Comparison of ENCODE assay signal across 14 mouse cellular contexts in genomic region chr13:54883748-54884708, GRCm38 (mm10).
A peak's percentile ranks its signal among the peaks of the same experiment; 100 is the strongest.
DNase-seq lines count a peak whose midpoint lies in the region; ATAC-seq and TF ChIP-seq lines count a peak whose summit lies in the region.
"Had no signal": no experiment of that assay in that cellular context is flagged by ENCODE, and none has a peak within 500 bp of the region (broad histone marks: within the 10 kb centered on the region; RNA-seq: fewer than 3 reads in every experiment).

No protein-coding gene starts in this region.

- no peak overlapping the region; the same call in 1 of the 2 replicates for H3K27ac ChIP-seq in kidney, embryonic 14.5 days (ENCODE audit: low read depth, low read length)
- H3K27ac ChIP-seq in hindbrain, embryonic 11.5 days (ENCODE audit: low read depth, low read length) = peak overlapping the region; percentile 44; the same call in 1 of the 2 replicates
- peak overlapping the region; percentile 50 for H3K27ac ChIP-seq in midbrain, embryonic 14.5 days (replicated peaks; ENCODE audit: low read depth, low read length)
- H3K27ac ChIP-seq: embryonic facial prominence, embryonic 15.5 days; heart, embryonic 13.5 days; macrophage had no signal

- H3K9ac ChIP-seq in kidney, embryonic 14.5 days (ENCODE audit: low read depth, low read length) = 0 out of 2 replicates have a peak overlapping the region, but pooled peaks have one; percentile 0
- no peak overlapping the region for H3K9ac ChIP-seq in hindbrain, embryonic 11.5 days (ENCODE audit: low read depth, low read length)
- H3K9ac ChIP-seq in midbrain, embryonic 14.5 days (replicated peaks; ENCODE audit: low read length) = no peak overlapping the region
- H3K9ac ChIP-seq: embryonic facial prominence, embryonic 15.5 days; heart, embryonic 13.5 days had no signal

- H3K9me3 ChIP-seq in kidney, embryonic 14.5 days (ENCODE audit: control insufficient read depth, low read length) = no peaks in the 10 kb centered on the region
- H3K9me3 ChIP-seq in hindbrain, embryonic 11.5 days (ENCODE audit: control insufficient read depth, low read length) = no peaks in the 10 kb centered on the region
- no peaks in the 10 kb centered on the region for H3K9me3 ChIP-seq in midbrain, embryonic 14.5 days (ENCODE audit: control insufficient read depth, low read length)
- H3K9me3 ChIP-seq: embryonic facial prominence, embryonic 15.5 days; heart, embryonic 13.5 days had no signal

- WGBS in kidney, embryonic 14.5 days = 55% methylated on average over 17 of the region's 17 CpGs
- WGBS in hindbrain, embryonic 11.5 days = 58% methylated on average over 17 of the region's 17 CpGs
- WGBS in midbrain, embryonic 14.5 days = 42% methylated on average over 17 of the region's 17 CpGs

- no peak for TF ChIP-seq CTCF in brain, embryonic 14.5 days (IDR thresholded peaks at IDR 0.05; ENCODE audit: borderline replicate concordance, extremely low read depth, insufficient read depth, insufficient read length)

- H3K4me1 ChIP-seq in kidney, embryonic 14.5 days (ENCODE audit: control insufficient read depth, insufficient read depth, low read length) = peaks cover 4% of the 10 kb centered on the region; the same call in 1 of the 2 replicates
- peaks cover 7% of the 10 kb centered on the region for H3K4me1 ChIP-seq in hindbrain, embryonic 11.5 days (replicated peaks; ENCODE audit: control insufficient read depth, insufficient read depth, low read length)
- H3K4me1 ChIP-seq in midbrain, embryonic 14.5 days (ENCODE audit: control insufficient read depth, insufficient read depth, low read length) = peaks cover 39% of the 10 kb centered on the region

- H3K27me3 ChIP-seq in kidney, embryonic 14.5 days (ENCODE audit: control insufficient read depth, insufficient read depth, low read length) = peaks cover 15% of the 10 kb centered on the region; the same call in 1 of the 2 replicates
- no peaks in the 10 kb centered on the region for H3K27me3 ChIP-seq in hindbrain, embryonic 11.5 days (ENCODE audit: control insufficient read depth, insufficient read depth, low read length)
- no peaks in the 10 kb centered on the region for H3K27me3 ChIP-seq in midbrain, embryonic 14.5 days (ENCODE audit: control insufficient read depth, insufficient read depth, low read length)

- no peak overlapping the region for H3K4me2 ChIP-seq in kidney, embryonic 14.5 days (replicated peaks; ENCODE audit: low read depth, low read length)
- H3K4me2 ChIP-seq in hindbrain, embryonic 11.5 days (replicated peaks; ENCODE audit: low read depth, low read length) = no peak overlapping the region
- no peak overlapping the region for H3K4me2 ChIP-seq in midbrain, embryonic 14.5 days (ENCODE audit: low read length)
- H3K4me2 ChIP-seq: embryonic facial prominence, embryonic 15.5 days; heart, embryonic 13.5 days; liver, embryonic 11.5 days had no signal

- no peak for TF ChIP-seq POLR2A in brain, embryonic 14.5 days (IDR thresholded peaks at IDR 0.05; ENCODE audit: borderline replicate concordance, extremely low read depth, insufficient read depth, insufficient read length, poor library complexity, severe bottlenecking)

- peak; percentile 83 for ATAC-seq in kidney, embryonic 14.5 days (ENCODE audit: low FRiP score, low TSS enrichment)
- peak; percentile 72 for ATAC-seq in hindbrain, embryonic 11.5 days (ENCODE audit: low FRiP score)
- ATAC-seq in midbrain, embryonic 14.5 days (ENCODE audit: low FRiP score, low TSS enrichment) = peak; percentile 74

- intact Hi-C loops in left cerebral cortex, postnatal 14 days (cut with DNase I) = loop anchor here (5.0 kb wide), 1 partner anchor 77 kb away; no protein-coding TSS in a partner anchor

- H3K4me3 ChIP-seq in kidney, embryonic 14.5 days (ENCODE audit: low read length) = no peak overlapping the region
- no peak overlapping the region for H3K4me3 ChIP-seq in hindbrain, embryonic 11.5 days (ENCODE audit: low read depth, low read length)
- H3K4me3 ChIP-seq in midbrain, embryonic 14.5 days (replicated peaks; ENCODE audit: low read depth, low read length) = no peak overlapping the region
- H3K4me3 ChIP-seq: embryonic facial prominence, embryonic 15.5 days; heart, embryonic 13.5 days had no signal

- H3K36me3 ChIP-seq in kidney, embryonic 14.5 days (ENCODE audit: control insufficient read depth, insufficient read depth, low read length) = no peaks in the 10 kb centered on the region
- H3K36me3 ChIP-seq in hindbrain, embryonic 11.5 days (ENCODE audit: control insufficient read depth, insufficient read depth, low read length) = no peaks in the 10 kb centered on the region
- H3K36me3 ChIP-seq in midbrain, embryonic 14.5 days (ENCODE audit: control insufficient read depth, insufficient read depth, low read length) = no peaks in the 10 kb centered on the region
- H3K36me3 ChIP-seq: embryonic facial prominence, embryonic 15.5 days; heart, embryonic 13.5 days had no signal

- no peak for DNase-seq in kidney, adult 8-10 months
- DNase-seq in brain, embryonic 14.5 days (ENCODE audit: low read depth) = peak; percentile 72
- no peak for DNase-seq in hindbrain, embryonic 11.5 days (ENCODE audit: low spot score)
- peak; percentile 50 for DNase-seq in midbrain, embryonic 14.5 days
- DNase-seq in left cerebral cortex, postnatal 14 days (ENCODE audit: low spot score in 2 of 2) = no peak
- no peak for DNase-seq in adrenal gland, adult (ENCODE audit: inconsistent age in 2 of 2, low spot score in 1 of 2)
- DNase-seq in T-cell, adult 2 months (ENCODE audit: low spot score) = no peak
- DNase-seq: adrenal gland, postnatal 14 days; gastrocnemius, postnatal 14 days had no signal

Comparison
In these comparisons a context has a peak if more than half of its experiments do, and no peak if none do; other contexts are left out.
1. DNase-seq: peak in brain, embryonic 14.5 days (single experiment) and midbrain, embryonic 14.5 days (single experiment); none in kidney, adult 8-10 months (0 of 2), hindbrain, embryonic 11.5 days (single experiment), left cerebral cortex, postnatal 14 days (0 of 2), adrenal gland, adult (0 of 2) and T-cell, adult 2 months (single experiment).
2. Peak in every context shown above with its lines, with median percentiles within 50 percentile points of each other: ATAC-seq.